Mouse (Mus musculus) cerebellum, adult 2 months (tissue): ENCODE results near the gene Fam234b. TPM values are rescaled to one million over a fixed set of nuclear protein-coding genes. Genes with fewer than 3 reads are reported as not detected.

ENCODE experiments used
- DNase-seq, 2 experiments: peaks; one replicate each; pipeline ENCODE4 v3.0.0; 2021
- H3K27ac ChIP-seq: fragments of 200-500 bp; 2 replicates; pipeline ENCODE4 v1.5.1; 2012; ENCODE audit warnings: low read length, control low read depth, inconsistent platforms; ENCODE audit not compliant: insufficient read depth
- H3K27me3 ChIP-seq: fragments of 200-500 bp; 2 replicates; pipeline ENCODE4 v1.6.1; 2012; ENCODE audit warnings: inconsistent platforms, mild to moderate bottlenecking, low read length, moderate library complexity; ENCODE audit not compliant: control insufficient read depth, insufficient read depth
- H3K4me1 ChIP-seq: fragments of 200-500 bp; 2 replicates; pipeline ENCODE4 v1.6.1; 2011; ENCODE audit warnings: low read length; ENCODE audit not compliant: control insufficient read depth, insufficient read depth
- H3K4me3 ChIP-seq: fragments of 200-500 bp; replicated peaks from 2 replicates; pipeline ENCODE3; 2011; ENCODE audit warnings: mild to moderate bottlenecking, low read depth, low read length, control low read depth; ENCODE audit not compliant: insufficient read depth
- CTCF ChIP-seq: fragments of 200-500 bp; IDR thresholded peaks from 2 replicates; pipeline ENCODE4 v1.5.1; 2011; ENCODE audit warnings: low read depth, mild to moderate bottlenecking, control low read depth, low read length, moderate library complexity, borderline replicate concordance; ENCODE audit not compliant: insufficient read depth
- POLR2A ChIP-seq: fragments of 200-500 bp; IDR thresholded peaks from 2 replicates; pipeline ENCODE4 v1.6.1; 2011; ENCODE audit warnings: low read length, control low read depth, borderline replicate concordance; ENCODE audit not compliant: insufficient read depth
- WGBS: fragments of 180-500 bp; shearing (Covaris S2); methylation state at CpG from one replicate; pipeline ENCODE4 v1.1.7; 2018; 5-methylcytosine and 5-hydroxymethylcytosine counted together
- polyA plus RNA-seq: library from polyadenylated mRNA; depleted of rRNA; stranded (reverse); fragments of >200 nt; gene quantifications from 2 replicates; pipeline ENCODE4 v1.2.3, GENCODE M21; 2012

Gene Fam234b
- polyA plus RNA-seq, 1 experiment, result 118 TPM

- no peak for DNase-seq
- no peak for TF ChIP-seq POLR2A
- TF ChIP-seq CTCF, result no peak
- H3K27me3 ChIP-seq, result no peaks in the 10 kb centered on the region
- H3K4me3 ChIP-seq, result no peak overlapping the region
- no peak overlapping the region for H3K27ac ChIP-seq
- 79% methylated on average over 4 of the region's 4 CpGs for WGBS
- H3K4me1 ChIP-seq, result no peaks in the 10 kb centered on the region
Observed at GRCm38 (mm10) chr6:135205802-135206201, 8.0 kb downstream of the Fam234b start.

- no peak for TF ChIP-seq CTCF
- DNase-seq, result no peak
- no peak overlapping the region for H3K27ac ChIP-seq
- 69% methylated on average over 8 of the region's 8 CpGs for WGBS
- no peaks in the 10 kb centered on the region for H3K4me1 ChIP-seq
- H3K4me3 ChIP-seq, result no peak overlapping the region
- no peaks in the 10 kb centered on the region for H3K27me3 ChIP-seq
Observed at GRCm38 (mm10) chr6:135206909-135207308, 9.1 kb downstream of the Fam234b start.

GRCm38 (mm10) chr6:135211169-135211568 lies 13.4 kb downstream of the Fam234b start:
- H3K4me1 ChIP-seq, result no peaks in the 10 kb centered on the region
- no peak for TF ChIP-seq POLR2A
- TF ChIP-seq CTCF, result no peak
- 53% methylated on average over 7 of the region's 7 CpGs for WGBS
- no peak for DNase-seq
- no peak overlapping the region for H3K27ac ChIP-seq
- H3K27me3 ChIP-seq, result no peaks in the 10 kb centered on the region
- H3K4me3 ChIP-seq, result no peak overlapping the region

GRCm38 (mm10) chr6:135212666-135213065 lies 14.9 kb downstream of the Fam234b start:
- Histone ChIP-seq H3K4me3 (no peak overlapping the region), H3K27me3 (no peaks in the 10 kb centered on the region), H3K27ac (no peak overlapping the region), H3K4me1 (no peaks in the 10 kb centered on the region)
- 78% methylated on average over 2 of the region's 2 CpGs for WGBS
- DNase-seq, result no peak
- no peak for TF ChIP-seq POLR2A
- no peak for TF ChIP-seq CTCF

GRCm38 (mm10) chr6:135218330-135218729 lies 20.6 kb downstream of the Fam234b start:
- WGBS, result 79% methylated on average over 8 of the region's 8 CpGs
- no peak for TF ChIP-seq CTCF
- no peak for TF ChIP-seq POLR2A
- Histone ChIP-seq H3K4me1 (no peaks in the 10 kb centered on the region), H3K27ac (no peak overlapping the region), H3K4me3 (no peak overlapping the region), H3K27me3 (no peaks in the 10 kb centered on the region)
- DNase-seq, result no peak

- DNase-seq, result no peak
- TF ChIP-seq CTCF (no peak), POLR2A (no peak)
- no peak overlapping the region for H3K27ac ChIP-seq
- no peaks in the 10 kb centered on the region for H3K27me3 ChIP-seq
- WGBS, result 59% methylated on average over 5 of the region's 5 CpGs
- no peaks in the 10 kb centered on the region for H3K4me1 ChIP-seq
- H3K4me3 ChIP-seq, result no peak overlapping the region
Observed at GRCm38 (mm10) chr6:135219916-135220315, 22.1 kb downstream of the Fam234b start.

- WGBS, result 54% methylated on average over 6 of the region's 6 CpGs
- Histone ChIP-seq H3K4me1 (no peaks in the 10 kb centered on the region), H3K27me3 (no peaks in the 10 kb centered on the region), H3K27ac (no peak overlapping the region), H3K4me3 (no peak overlapping the region)
- DNase-seq, result no peak
- TF ChIP-seq POLR2A, result no peak
- no peak for TF ChIP-seq CTCF
Observed at GRCm38 (mm10) chr6:135223786-135224416, 26.1 kb downstream of the Fam234b start.

- no peak for TF ChIP-seq POLR2A
- TF ChIP-seq CTCF, result no peak
- no peaks in the 10 kb centered on the region for H3K27me3 ChIP-seq
- no peak overlapping the region for H3K27ac ChIP-seq
- no peak overlapping the region for H3K4me3 ChIP-seq
- WGBS, result 44% methylated on average over 10 of the region's 10 CpGs
- DNase-seq, result no peak
- no peaks in the 10 kb centered on the region for H3K4me1 ChIP-seq
Observed at GRCm38 (mm10) chr6:135228465-135228941, 30.7 kb downstream of the Fam234b start.
